Mouse (Mus musculus): ENCODE measurements around the gene A830018L16Rik. TPM values are rescaled to one million over a fixed set of nuclear protein-coding genes. Genes with fewer than 3 reads are reported as not detected.

A830018L16Rik gene
- polyA plus RNA-seq, 1 experiment, result 0.16 TPM

- no peak overlapping the region for H3K4me3 ChIP-seq (ENCODE audit: control insufficient read depth, low read depth, low read length)
- no peak overlapping the region for H3K27ac ChIP-seq (ENCODE audit: control insufficient read depth, insufficient read depth, low read depth, low read length)
- no peaks in the 10 kb centered on the region for H3K36me3 ChIP-seq (ENCODE audit: control insufficient read depth, insufficient read depth, low read length)
- no peaks in the 10 kb centered on the region for H3K27me3 ChIP-seq (ENCODE audit: control insufficient read depth, insufficient read depth, low read length)
- H3K4me1 ChIP-seq (ENCODE audit: control insufficient read depth, insufficient read depth, low read length), result no peaks in the 10 kb centered on the region
- TF ChIP-seq POLR2A (IDR thresholded peaks at IDR 0.05; ENCODE audit: control insufficient read depth, low read depth, low read length) (no peak), CTCF (IDR thresholded peaks at IDR 0.05; ENCODE audit: control insufficient read depth, insufficient read depth, insufficient replicate concordance, low read depth, low read length) (no peak)
These were observed 481.8 kb downstream of the A830018L16Rik start for GRCm38 (mm10) chr1:11895715-11896114.

- no peaks in the 10 kb centered on the region for H3K27me3 ChIP-seq (ENCODE audit: control insufficient read depth, insufficient read depth, low read length)
- H3K4me1 ChIP-seq (ENCODE audit: control insufficient read depth, insufficient read depth, low read length), result no peaks in the 10 kb centered on the region
- no peak overlapping the region for H3K27ac ChIP-seq (ENCODE audit: control insufficient read depth, insufficient read depth, low read depth, low read length)
These were observed 502.0 kb downstream of the A830018L16Rik start for GRCm38 (mm10) chr1:11915873-11916272.

GRCm38 (mm10) chr1:11936984-11937383 is 523.1 kb downstream of the A830018L16Rik start:
- Histone ChIP-seq H3K27me3 (ENCODE audit: control insufficient read depth, insufficient read depth, low read length) (no peaks in the 10 kb centered on the region), H3K27ac (ENCODE audit: control insufficient read depth, insufficient read depth, low read depth, low read length) (no peak overlapping the region), H3K4me3 (ENCODE audit: control insufficient read depth, low read depth, low read length) (no peak overlapping the region), H3K4me1 (ENCODE audit: control insufficient read depth, insufficient read depth, low read length) (no peaks in the 10 kb centered on the region), H3K36me3 (ENCODE audit: control insufficient read depth, insufficient read depth, low read length) (no peaks in the 10 kb centered on the region)
- TF ChIP-seq CTCF (IDR thresholded peaks at IDR 0.05; ENCODE audit: control insufficient read depth, insufficient read depth, insufficient replicate concordance, low read depth, low read length) (no peak), POLR2A (IDR thresholded peaks at IDR 0.05; ENCODE audit: control insufficient read depth, low read depth, low read length) (no peak)

More at GRCm38 (mm10) chr1:11915873-11916272, 502.0 kb downstream of the A830018L16Rik start:
- Histone ChIP-seq H3K4me3 (ENCODE audit: control insufficient read depth, low read depth, low read length) (no peak overlapping the region), H3K36me3 (ENCODE audit: control insufficient read depth, insufficient read depth, low read length) (no peaks in the 10 kb centered on the region)
- no peak for TF ChIP-seq CTCF (IDR thresholded peaks at IDR 0.05; ENCODE audit: control insufficient read depth, insufficient read depth, insufficient replicate concordance, low read depth, low read length)
- TF ChIP-seq POLR2A (IDR thresholded peaks at IDR 0.05; ENCODE audit: control insufficient read depth, low read depth, low read length), result no peak

- Histone ChIP-seq H3K4me1 (ENCODE audit: control insufficient read depth, insufficient read depth, low read length) (no peaks in the 10 kb centered on the region), H3K27ac (ENCODE audit: control insufficient read depth, insufficient read depth, low read depth, low read length) (no peak overlapping the region), H3K36me3 (ENCODE audit: control insufficient read depth, insufficient read depth, low read length) (no peaks in the 10 kb centered on the region), H3K27me3 (ENCODE audit: control insufficient read depth, insufficient read depth, low read length) (no peaks in the 10 kb centered on the region), H3K4me3 (ENCODE audit: control insufficient read depth, low read depth, low read length) (no peak overlapping the region)
- TF ChIP-seq CTCF (IDR thresholded peaks at IDR 0.05; ENCODE audit: control insufficient read depth, insufficient read depth, insufficient replicate concordance, low read depth, low read length) (no peak), POLR2A (IDR thresholded peaks at IDR 0.05; ENCODE audit: control insufficient read depth, low read depth, low read length) (no peak)
These were observed 545.7 kb downstream of the A830018L16Rik start for GRCm38 (mm10) chr1:11959421-11960206.

- TF ChIP-seq CTCF (IDR thresholded peaks at IDR 0.05; ENCODE audit: control insufficient read depth, insufficient read depth, insufficient replicate concordance, low read depth, low read length) (no peak), POLR2A (IDR thresholded peaks at IDR 0.05; ENCODE audit: control insufficient read depth, low read depth, low read length) (no peak)
- Histone ChIP-seq H3K36me3 (ENCODE audit: control insufficient read depth, insufficient read depth, low read length) (no peaks in the 10 kb centered on the region), H3K27ac (ENCODE audit: control insufficient read depth, insufficient read depth, low read depth, low read length) (no peak overlapping the region), H3K27me3 (ENCODE audit: control insufficient read depth, insufficient read depth, low read length) (no peaks in the 10 kb centered on the region), H3K4me3 (ENCODE audit: control insufficient read depth, low read depth, low read length) (no peak overlapping the region), H3K4me1 (ENCODE audit: control insufficient read depth, insufficient read depth, low read length) (no peaks in the 10 kb centered on the region)
These were observed 568.8 kb downstream of the A830018L16Rik start for GRCm38 (mm10) chr1:11982590-11983136.

- H3K27me3 ChIP-seq (ENCODE audit: control insufficient read depth, insufficient read depth, low read length), result no peaks in the 10 kb centered on the region
- no peak for TF ChIP-seq CTCF (IDR thresholded peaks at IDR 0.05; ENCODE audit: control insufficient read depth, insufficient read depth, insufficient replicate concordance, low read depth, low read length)
- TF ChIP-seq POLR2A (IDR thresholded peaks at IDR 0.05; ENCODE audit: control insufficient read depth, low read depth, low read length), result no peak
- no peaks in the 10 kb centered on the region for H3K4me1 ChIP-seq (ENCODE audit: control insufficient read depth, insufficient read depth, low read length)
- H3K4me3 ChIP-seq (ENCODE audit: control insufficient read depth, low read depth, low read length), result no peak overlapping the region
- no peaks in the 10 kb centered on the region for H3K36me3 ChIP-seq (ENCODE audit: control insufficient read depth, insufficient read depth, low read length)
- H3K27ac ChIP-seq (ENCODE audit: control insufficient read depth, insufficient read depth, low read depth, low read length), result no peak overlapping the region
These were observed 576.1 kb downstream of the A830018L16Rik start for GRCm38 (mm10) chr1:11990011-11990410.

GRCm38 (mm10) chr1:11996297-11996878 is 582.5 kb downstream of the A830018L16Rik start:
- Histone ChIP-seq H3K4me1 (ENCODE audit: control insufficient read depth, insufficient read depth, low read length) (no peaks in the 10 kb centered on the region), H3K36me3 (ENCODE audit: control insufficient read depth, insufficient read depth, low read length) (no peaks in the 10 kb centered on the region), H3K4me3 (ENCODE audit: control insufficient read depth, low read depth, low read length) (no peak overlapping the region), H3K27ac (ENCODE audit: control insufficient read depth, insufficient read depth, low read depth, low read length) (no peak overlapping the region), H3K27me3 (ENCODE audit: control insufficient read depth, insufficient read depth, low read length) (no peaks in the 10 kb centered on the region)
- no peak for TF ChIP-seq CTCF (IDR thresholded peaks at IDR 0.05; ENCODE audit: control insufficient read depth, insufficient read depth, insufficient replicate concordance, low read depth, low read length)
- no peak for TF ChIP-seq POLR2A (IDR thresholded peaks at IDR 0.05; ENCODE audit: control insufficient read depth, low read depth, low read length)

All from testis, adult 2 months (tissue).